Mouse (Mus musculus): ENCODE measurements around the gene Artn. TPM values are rescaled to one million over a fixed set of nuclear protein-coding genes. Genes with fewer than 3 reads are reported as not detected.

The Artn gene
- polyA plus RNA-seq, 1 experiment from 2014 or later: not detected

GRCm38 (mm10) chr4:117893376-117893775 is 36.2 kb downstream of the Artn start:
- in situ Hi-C loops (cut with MboI; ENCODE audit: low pct_unique_long_range_greater_than_20kb): no loop called here
- TF ChIP-seq CTCF (IDR thresholded peaks at IDR 0.05): no peak
- no peaks in the 10 kb centered on the region for H3K27me3 ChIP-seq
- ChIA-PET POLR2A (no interaction called here), CTCF (no interaction called here)
- ATAC-seq (no peak), DNase-seq (ENCODE audit: low read depth, low spot score) (no peak)

GRCm38 (mm10) chr4:117891738-117892161 is 37.8 kb downstream of the Artn start, which contains the start of gene Dph2:
TSS of gene Dph2 (minus strand) at chr4:117892032.
- ChIA-PET POLR2A (no interaction called here), CTCF (interaction anchor here (1.0 to 2.2 kb wide), 3 partner anchors 21 to 192 kb away, joined by 3 to 9 read pairs (median 4); no protein-coding TSS in a partner anchor)
- DNase-seq (ENCODE audit: low read depth, low spot score) (peak; percentile 68), ATAC-seq (peak; percentile 65)
- in situ Hi-C loops (cut with MboI; ENCODE audit: low pct_unique_long_range_greater_than_20kb): no loop called here
- no peak for TF ChIP-seq CTCF (IDR thresholded peaks at IDR 0.05)
- no peaks in the 10 kb centered on the region for H3K27me3 ChIP-seq

DNA sequence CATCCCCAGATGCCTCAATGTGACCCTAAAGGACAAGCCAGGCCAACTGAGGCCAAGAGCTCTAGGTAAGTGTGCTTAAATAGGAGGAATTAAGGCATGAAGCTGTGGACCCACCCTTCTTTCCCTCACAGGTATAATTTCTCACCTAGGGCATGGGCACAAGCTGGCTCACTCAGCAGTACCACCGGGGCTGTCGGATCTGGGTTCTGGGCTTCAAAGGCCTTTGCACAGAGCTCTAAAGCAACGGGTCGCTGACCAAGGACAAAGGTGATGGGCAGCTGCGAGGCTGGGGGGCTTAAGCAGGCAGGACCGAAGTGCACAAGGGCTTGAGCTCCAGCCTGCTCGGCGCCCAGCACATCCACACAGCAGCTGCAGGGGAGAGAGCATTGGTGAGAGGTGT is 38.8 kb downstream of the Artn start:
- CTCF ChIA-PET: interaction anchor here (1.0 to 2.2 kb wide), 4 partner anchors 22 to 193 kb away, joined by 3 to 9 read pairs (median 4); no protein-coding TSS in a partner anchor
- no peak for ATAC-seq

DNA sequence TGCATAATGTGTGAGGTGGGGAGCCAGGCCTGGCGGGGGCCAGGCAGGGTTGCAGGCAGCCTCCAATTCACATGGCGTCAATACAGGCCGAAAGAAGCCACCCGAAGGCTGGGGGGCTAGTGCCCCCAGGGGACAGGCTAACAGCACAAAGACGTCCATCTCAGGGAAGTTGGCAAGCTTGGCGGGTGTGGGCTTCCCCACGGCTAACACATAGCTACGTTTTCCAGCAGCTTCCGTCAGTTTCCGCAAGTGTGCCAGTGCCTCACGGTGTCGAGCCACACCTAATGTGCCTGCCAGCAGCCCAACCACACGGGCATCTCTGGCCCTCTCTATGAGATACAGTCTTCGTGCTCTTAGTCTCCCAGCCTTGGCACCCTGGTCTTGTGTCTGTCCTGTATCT is 39.5 kb downstream of the Artn start:
- POLR2A ChIA-PET: interaction anchor here (0.6 kb wide), 1 partner anchor 245 kb away, joined by 3 read pairs; no protein-coding TSS in a partner anchor
- in situ Hi-C loops (cut with MboI; ENCODE audit: low pct_unique_long_range_greater_than_20kb): no loop called here
- CTCF ChIA-PET: interaction anchor here (0.9 to 2.2 kb wide), 4 partner anchors 8 to 194 kb away, joined by 3 to 9 read pairs (median 3); no protein-coding TSS in a partner anchor
- ATAC-seq (no peak), DNase-seq (ENCODE audit: low read depth, low spot score) (no peak)
- H3K27me3 ChIP-seq: no peaks in the 10 kb centered on the region
- TF ChIP-seq CTCF (IDR thresholded peaks at IDR 0.05): no peak

More for the DNA sequence above, 38.8 kb downstream of the Artn start:
- POLR2A ChIA-PET: interaction anchor here (0.6 kb wide), 1 partner anchor 245 kb away, joined by 3 read pairs; no protein-coding TSS in a partner anchor
- H3K27me3 ChIP-seq: no peaks in the 10 kb centered on the region
- no peak for DNase-seq (ENCODE audit: low read depth, low spot score)
- no peak for TF ChIP-seq CTCF (IDR thresholded peaks at IDR 0.05)
- in situ Hi-C loops (cut with MboI; ENCODE audit: low pct_unique_long_range_greater_than_20kb): no loop called here

- ChIA-PET CTCF (interaction anchor here (0.7 to 1.2 kb wide), 3 partner anchors 9 to 31 kb away, joined by 3 read pairs; no protein-coding TSS in a partner anchor), POLR2A (no interaction called here)
- no peak for TF ChIP-seq CTCF (IDR thresholded peaks at IDR 0.05)
- no peak for DNase-seq (ENCODE audit: low read depth, low spot score)
- in situ Hi-C loops (cut with MboI; ENCODE audit: low pct_unique_long_range_greater_than_20kb): no loop called here
- ATAC-seq: no peak
- H3K27me3 ChIP-seq: no peaks in the 10 kb centered on the region
These were observed 40.1 kb downstream of the Artn start for GRCm38 (mm10) chr4:117889471-117889870.

DNA sequence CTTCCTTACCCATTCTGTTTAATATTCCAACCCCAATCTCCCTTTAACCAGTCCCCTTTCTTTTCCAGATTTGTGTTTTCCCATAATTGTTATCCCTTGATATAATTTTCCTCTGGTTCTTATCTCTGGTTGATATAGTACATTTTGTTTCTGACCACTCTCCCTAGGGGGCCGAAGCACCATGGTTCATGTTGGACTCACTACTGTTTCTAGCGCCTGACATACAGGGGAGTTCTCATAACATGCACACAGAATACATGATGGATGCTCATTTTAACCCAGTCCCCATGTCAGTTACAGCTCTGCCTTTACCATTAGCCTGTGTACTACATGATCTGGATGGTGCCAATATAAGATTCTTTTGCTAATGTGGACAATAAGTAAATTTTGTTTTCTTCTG is 41.6 kb downstream of the Artn start:
- ChIA-PET POLR2A (no interaction called here), CTCF (no interaction called here)
- ATAC-seq: no peak
- DNase-seq (ENCODE audit: low read depth, low spot score): no peak
- H3K27me3 ChIP-seq: no peaks in the 10 kb centered on the region
- in situ Hi-C loops (cut with MboI; ENCODE audit: low pct_unique_long_range_greater_than_20kb): no loop called here
- no peak for TF ChIP-seq CTCF (IDR thresholded peaks at IDR 0.05)

GRCm38 (mm10) chr4:117887133-117887532 is 42.4 kb downstream of the Artn start, which contains the start of gene Atp6v0b:
TSS of gene Atp6v0b (minus strand) at chr4:117887333.
- in situ Hi-C loops (cut with MboI; ENCODE audit: low pct_unique_long_range_greater_than_20kb): no loop called here
- DNase-seq (ENCODE audit: low read depth, low spot score) (peak; percentile 33), ATAC-seq (peak; percentile 52)
- CTCF ChIA-PET: no interaction called here
- no peaks in the 10 kb centered on the region for H3K27me3 ChIP-seq
- POLR2A ChIA-PET: interaction anchor here (0.7 kb wide), 1 partner anchor 47 kb away, joined by 3 read pairs; no protein-coding TSS in a partner anchor
- no peak for TF ChIP-seq CTCF (IDR thresholded peaks at IDR 0.05)

DNA sequence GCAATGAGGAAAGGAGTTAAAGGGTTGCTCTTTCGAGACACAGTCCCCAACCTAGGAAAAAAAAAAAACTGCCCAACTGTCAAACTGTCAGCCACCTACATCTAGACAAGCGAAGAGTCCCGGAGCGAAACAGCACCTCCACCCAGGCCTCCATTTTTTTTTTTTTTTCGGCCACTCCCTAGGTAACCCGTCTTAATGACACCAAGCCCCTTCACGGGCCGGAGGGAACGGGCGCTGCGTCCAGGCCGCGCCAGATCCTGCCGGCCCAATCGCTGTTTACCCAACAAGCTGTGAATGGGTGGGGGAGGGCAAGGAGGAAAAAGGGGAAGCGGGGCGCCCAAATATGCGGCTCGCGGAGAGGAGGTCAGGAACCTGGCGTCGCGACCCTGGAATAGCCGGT is 42.9 kb downstream of the Artn start:
- in situ Hi-C loops (cut with MboI; ENCODE audit: low pct_unique_long_range_greater_than_20kb): no loop called here
- CTCF ChIA-PET: no interaction called here
- DNase-seq (ENCODE audit: low read depth, low spot score) (no peak), ATAC-seq (no peak)
- POLR2A ChIA-PET: interaction anchor here (0.7 kb wide), 1 partner anchor 48 kb away, joined by 3 read pairs; no protein-coding TSS in a partner anchor
- H3K27me3 ChIP-seq: no peaks in the 10 kb centered on the region
- no peak for TF ChIP-seq CTCF (IDR thresholded peaks at IDR 0.05)

DNA sequence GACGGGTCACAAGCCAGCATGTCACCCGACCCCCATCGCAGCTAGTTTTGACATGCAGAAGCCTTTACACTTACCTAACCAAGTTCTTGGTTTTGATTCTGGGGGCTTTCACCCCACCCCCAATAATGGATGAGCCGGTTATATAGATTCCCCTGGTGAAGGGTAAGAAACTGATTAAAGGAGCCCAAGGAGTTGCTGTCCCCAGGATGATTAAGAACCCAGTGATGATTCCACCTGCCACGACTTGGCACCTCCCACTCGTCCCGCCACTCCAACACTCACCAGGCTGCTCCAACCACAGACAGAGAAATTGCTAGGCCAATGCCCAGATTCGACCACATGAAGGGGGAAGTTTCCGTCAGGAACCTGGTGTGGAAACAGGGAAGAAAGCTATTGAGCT is 43.6 kb downstream of the Artn start:
- in situ Hi-C loops (cut with MboI; ENCODE audit: low pct_unique_long_range_greater_than_20kb): no loop called here
- no peak for TF ChIP-seq CTCF (IDR thresholded peaks at IDR 0.05)
- ChIA-PET POLR2A (no interaction called here), CTCF (no interaction called here)
- no peak for ATAC-seq
- H3K27me3 ChIP-seq: no peaks in the 10 kb centered on the region
- DNase-seq (ENCODE audit: low read depth, low spot score): no peak

- in situ Hi-C loops (cut with MboI; ENCODE audit: low pct_unique_long_range_greater_than_20kb): no loop called here
- DNase-seq (ENCODE audit: low read depth, low spot score) (no peak), ATAC-seq (no peak)
- CTCF ChIA-PET: no interaction called here
- no peak for TF ChIP-seq CTCF (IDR thresholded peaks at IDR 0.05)
- H3K27me3 ChIP-seq: no peaks in the 10 kb centered on the region
- POLR2A ChIA-PET: no interaction called here
These were observed 44.5 kb downstream of the Artn start for GRCm38 (mm10) chr4:117885093-117885492.

DNA sequence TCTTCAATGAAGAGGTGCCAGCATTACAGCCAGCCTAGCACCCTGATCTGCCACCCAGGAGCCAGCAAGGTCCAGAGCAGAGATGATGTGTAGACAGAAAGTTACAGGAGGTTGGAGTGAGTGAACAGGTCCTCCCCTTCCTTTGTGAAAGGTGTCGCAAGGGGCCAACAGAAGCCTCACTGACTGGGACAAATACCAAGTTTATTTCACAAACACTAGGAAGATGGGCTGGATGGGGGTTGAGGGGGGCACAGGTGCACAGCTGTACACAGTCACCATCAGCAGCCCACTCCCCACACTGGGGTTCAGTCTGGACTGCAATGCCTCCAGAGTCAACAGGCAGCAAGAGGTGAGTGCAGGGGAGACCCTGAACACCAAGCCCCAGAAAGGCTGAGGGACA is 45.4 kb downstream of the Artn start:
- no peaks in the 10 kb centered on the region for H3K27me3 ChIP-seq
- in situ Hi-C loops (cut with MboI; ENCODE audit: low pct_unique_long_range_greater_than_20kb): no loop called here
- POLR2A ChIA-PET: no interaction called here
- ATAC-seq (no peak), DNase-seq (ENCODE audit: low read depth, low spot score) (no peak)
- TF ChIP-seq CTCF (IDR thresholded peaks at IDR 0.05): no peak
- CTCF ChIA-PET: no interaction called here
